Mouse (Mus musculus) MEL (cell line): Measurements from ENCODE around the gene Afap1l2.

Source experiments
- BHLHE40 ChIP-seq: IDR thresholded peaks from 2 replicates; pipeline ENCODE4 v1.6.1; 2012; ENCODE audit warnings: low read depth, mild to moderate bottlenecking, inconsistent platforms, low read length, improper control_type of control experiment, borderline replicate concordance
- CHD1 ChIP-seq: IDR thresholded peaks from 2 replicates; pipeline ENCODE4 v1.6.1; 2012; ENCODE audit warnings: low read depth, mild to moderate bottlenecking, inconsistent platforms, low read length, improper control_type of control experiment
- CTCF ChIP-seq, 3 experiments: IDR thresholded peaks in 2 of 3; conservative IDR thresholded peaks in 1 of 3; 2 replicates each; pipeline ENCODE4 v1.5.1; 2011 to 2012; ENCODE audit warnings: low read length in 3 of 3, low read depth in 2 of 3, mild to moderate bottlenecking in 2 of 3, improper control_type of control experiment in 1 of 3, inconsistent platforms in 1 of 3, mixed read lengths in 1 of 3, moderate library complexity in 1 of 3; ENCODE audit not compliant: control insufficient read depth in 1 of 3, insufficient read depth in 1 of 3, poor library complexity in 1 of 3, severe bottlenecking in 1 of 3
- MAZ ChIP-seq: IDR thresholded peaks from 2 replicates; pipeline ENCODE4 v1.6.1; 2012; ENCODE audit warnings: low read depth, mild to moderate bottlenecking, inconsistent platforms, low read length, improper control_type of control experiment
- POLR2A ChIP-seq, 2 experiments: IDR thresholded peaks; 2 replicates each; pipeline ENCODE4 v1.6.1; 2011 to 2012; ENCODE audit warnings: low read length in 2 of 2, mild to moderate bottlenecking in 2 of 2, control low read depth in 1 of 2, improper control_type of control experiment in 1 of 2, low read depth in 1 of 2, moderate library complexity in 1 of 2; ENCODE audit not compliant: control insufficient read depth in 1 of 2, insufficient read depth in 1 of 2, poor library complexity in 1 of 2
- USF2 ChIP-seq, 2 experiments: IDR thresholded peaks; 2 replicates each; pipeline ENCODE4 v1.6.1; 2011 to 2012; ENCODE audit warnings: improper control_type of control experiment in 2 of 2, low read length in 2 of 2, borderline replicate concordance in 1 of 2, inconsistent platforms in 1 of 2, low read depth in 1 of 2, mild to moderate bottlenecking in 1 of 2; ENCODE audit not compliant: insufficient read depth in 1 of 2
- ZC3H11A ChIP-seq: IDR thresholded peaks from 2 replicates; pipeline ENCODE4 v1.6.1; 2012; ENCODE audit warnings: low read depth, mild to moderate bottlenecking, inconsistent platforms, low read length, improper control_type of control experiment

DNA sequence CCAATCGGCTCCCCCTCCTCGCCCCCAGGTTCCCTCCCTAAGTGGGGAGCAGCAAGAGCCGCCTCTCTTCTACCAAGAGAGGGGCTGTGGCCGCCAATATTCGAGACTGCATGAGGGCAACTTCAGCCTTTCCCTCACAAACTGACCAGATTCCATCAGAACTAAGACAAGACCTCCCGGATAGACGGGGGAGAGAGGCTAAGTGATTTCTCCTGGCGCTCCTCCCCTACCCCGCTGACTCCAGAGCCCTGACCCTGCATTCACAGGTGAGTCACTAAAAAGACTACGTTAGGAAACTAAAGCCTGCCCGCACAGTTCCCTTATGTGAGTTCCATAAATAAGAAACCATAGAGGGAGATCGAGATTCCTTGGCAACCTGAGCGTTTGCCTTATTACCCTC is 1.2 kb downstream of the Afap1l2 start:
- TF ChIP-seq POLR2A (IDR thresholded peaks at IDR 0.05; ENCODE audit: control insufficient read depth in 1 of 2, insufficient read depth in 1 of 2, low read depth in 1 of 2, low read length in 2 of 2, poor library complexity in 1 of 2) (no peak), CTCF (IDR thresholded peaks at IDR 0.05 in 2 of 3, conservative IDR thresholded peaks at IDR 0.05 in 1 of 3; ENCODE audit: control insufficient read depth in 1 of 3, insufficient read depth in 1 of 3, low read depth in 2 of 3, low read length in 3 of 3, poor library complexity in 1 of 3, severe bottlenecking in 1 of 3) (no peak), MAZ (no peak), USF2 (IDR thresholded peaks at IDR 0.05; ENCODE audit: borderline replicate concordance in 1 of 2, insufficient read depth in 1 of 2, low read depth in 1 of 2, low read length in 2 of 2) (no peak), ZC3H11A (no peak), CHD1 (no peak), BHLHE40 (no peak)
